Mouse (Mus musculus) neutrophil, adult 5-6 weeks (primary cell): Measurements from ENCODE around the gene Snx9. TPM values are rescaled to one million over a fixed set of nuclear protein-coding genes. Genes with fewer than 3 reads are reported as not detected.

Experiments used
- ATAC-seq: fragments of 151-379, 151-347 bp; 2 replicates; pipeline ENCODE4 v1.8.0; 2017; ENCODE audit warnings: mild to moderate bottlenecking, moderate TSS enrichment; ENCODE audit not compliant: insufficient number of reproducible peaks, poor library complexity, low FRiP score, severe bottlenecking; ENCODE audit errors: extremely low read depth
- total RNA-seq: library from RNA; stranded (forward); fragments of 200-1000 nt; gene quantifications from 2 replicates; pipeline ENCODE4 v1.2.3, GENCODE M21; 2017

The Snx9 gene
- total RNA-seq, 1 experiment from 2014 or later: 73.9 TPM

DNA sequence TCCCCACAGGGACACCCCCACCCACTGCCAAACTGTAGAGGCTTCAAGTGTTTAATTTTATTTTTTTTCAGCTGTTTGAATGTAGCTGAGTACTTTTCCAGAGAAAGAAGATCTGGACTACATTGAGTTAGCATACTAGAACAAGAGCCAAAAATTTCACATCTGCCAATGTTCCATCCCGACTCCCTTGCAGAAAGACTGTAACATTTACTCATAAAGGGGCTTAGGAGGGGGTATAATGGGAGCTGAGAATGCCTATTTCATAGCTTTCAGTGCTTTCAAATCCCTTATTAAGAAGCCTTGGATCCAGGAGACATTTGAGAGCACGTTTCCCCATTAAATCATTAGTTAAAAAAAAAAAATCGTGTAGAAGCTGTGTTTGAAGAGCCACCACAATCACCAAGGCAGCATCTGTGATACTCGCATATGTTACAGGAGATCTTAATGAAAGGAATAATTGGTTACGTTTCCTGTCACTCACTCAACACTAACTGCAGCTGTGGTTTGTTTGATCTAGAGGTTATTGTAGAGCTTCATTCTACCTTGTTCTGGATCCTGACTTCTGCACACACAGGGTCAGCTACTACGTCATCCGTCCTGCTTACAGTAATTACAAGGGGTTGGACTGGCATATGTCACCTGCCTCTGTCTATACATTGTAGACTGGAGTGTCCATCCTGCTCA is 35.8 kb upstream of the Snx9 start:
- no peak; the same call in 1 of the 2 replicates for ATAC-seq

DNA sequence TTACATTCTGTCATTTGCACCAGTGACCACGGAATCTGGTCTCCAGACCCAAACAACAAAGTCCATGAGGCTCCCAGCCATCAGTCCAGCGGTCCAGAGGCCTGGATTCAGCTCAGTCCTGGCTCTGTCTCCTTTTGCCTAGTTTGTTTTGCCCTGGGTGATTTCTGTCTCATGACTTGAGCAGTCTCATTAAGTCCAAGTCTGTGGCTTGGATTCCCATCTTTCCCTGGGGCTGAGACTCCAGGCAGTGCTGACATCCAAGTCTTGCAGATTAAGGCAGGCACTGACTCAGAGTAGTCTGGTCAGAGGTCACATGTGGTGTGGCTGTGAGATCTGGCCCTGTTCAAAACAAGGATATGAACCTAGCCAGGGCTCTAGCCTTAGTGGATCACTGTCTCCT is 35.2 kb upstream of the Snx9 start:
- no peak for ATAC-seq

DNA sequence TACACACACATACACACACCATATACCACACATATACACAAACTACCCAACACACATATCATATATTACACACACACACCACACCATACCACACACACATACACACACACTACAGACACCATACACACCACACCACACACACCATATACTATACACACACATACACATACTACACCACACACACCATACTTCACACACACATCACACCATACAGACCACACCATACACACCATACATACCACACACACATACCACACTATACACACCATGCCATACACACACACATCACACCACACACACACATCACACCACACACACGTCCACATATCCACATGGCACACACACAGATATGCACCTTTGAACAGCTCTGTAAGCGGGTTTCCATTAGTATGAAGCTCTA is 34.3 kb upstream of the Snx9 start:
- ATAC-seq: no peak

DNA sequence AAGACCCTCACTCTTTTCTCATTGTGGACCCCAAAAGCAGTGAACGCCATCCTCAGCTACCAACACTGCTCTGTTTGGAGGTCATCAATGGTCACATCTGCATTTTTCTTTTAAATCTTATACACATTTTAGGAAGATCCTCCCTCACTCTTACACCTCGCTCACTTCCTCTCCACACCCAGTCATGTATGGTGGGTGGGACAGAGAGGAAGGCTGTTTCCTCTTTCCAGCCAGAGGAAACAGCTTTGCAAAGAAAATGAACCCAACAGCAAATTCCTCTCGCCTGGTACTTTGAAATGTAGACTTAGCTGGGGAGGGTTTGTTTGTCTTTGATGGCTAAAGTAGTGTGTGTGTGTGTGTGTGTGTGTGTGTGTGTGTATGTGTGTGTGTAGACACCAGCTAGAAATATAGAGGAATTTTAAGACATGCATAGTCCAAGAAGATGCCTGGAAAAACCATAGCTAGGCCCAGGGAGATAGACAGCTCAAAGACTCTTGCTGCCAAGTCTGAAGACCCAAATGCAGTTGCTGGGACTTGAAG is 33.2 kb upstream of the Snx9 start:
- peak; percentile 40; the same call in 1 of the 2 replicates for ATAC-seq

DNA sequence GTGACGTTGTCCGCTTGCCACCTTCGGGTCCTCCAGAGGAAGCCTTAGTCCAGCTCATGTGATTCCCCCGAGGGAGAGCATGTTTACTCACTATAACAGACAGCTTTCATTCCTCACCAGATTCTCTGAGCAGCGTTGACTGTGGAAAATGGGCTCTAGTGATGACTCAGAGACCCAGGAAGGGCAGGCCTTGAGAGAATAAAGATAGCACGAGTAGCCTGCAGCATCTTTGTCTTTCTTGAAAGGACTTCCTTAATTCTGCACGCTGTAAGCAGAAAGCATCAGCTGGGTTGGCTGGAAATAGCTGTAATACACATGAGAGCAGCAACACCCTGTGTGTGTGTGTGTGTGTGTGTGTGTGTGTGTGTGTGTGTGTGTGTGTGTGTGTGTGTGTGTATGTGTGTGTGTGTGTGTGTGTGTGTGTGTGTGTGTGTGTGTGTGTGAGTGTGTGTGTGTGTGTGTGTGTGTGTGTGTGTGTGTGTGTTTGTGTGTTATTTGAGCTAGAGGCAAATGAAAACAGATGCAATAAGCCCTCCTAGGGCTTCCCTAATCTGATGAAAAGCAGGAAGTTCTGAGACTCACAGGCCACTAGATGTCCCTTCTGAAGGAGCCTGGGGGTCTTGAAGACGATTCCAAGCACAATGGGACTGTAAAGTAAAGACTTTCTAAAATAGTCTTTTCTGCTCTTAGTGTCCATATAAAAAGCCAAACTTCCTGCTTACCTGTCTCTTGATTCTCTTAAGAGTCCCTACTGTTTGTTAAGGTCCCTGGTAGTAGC is 27.1 kb upstream of the Snx9 start:
- peak; percentile 74; the same call in 1 of the 2 replicates for ATAC-seq

DNA sequence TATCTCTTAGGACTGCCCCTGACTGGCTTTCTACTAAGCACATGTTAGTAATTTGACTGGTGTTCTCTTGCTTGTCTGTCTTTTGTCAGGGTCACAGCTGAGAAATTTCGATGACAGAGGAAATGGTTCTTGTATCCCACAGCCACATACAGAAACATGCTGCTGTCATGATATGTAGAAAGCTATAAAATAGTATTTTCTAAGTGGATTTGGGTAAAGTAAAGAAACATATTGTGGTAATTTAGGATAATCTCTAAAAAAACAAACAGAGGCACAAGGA is 26.5 kb upstream of the Snx9 start:
- ATAC-seq: 0 out of 2 replicates have a peak, but pooled peaks have one; percentile 22

DNA sequence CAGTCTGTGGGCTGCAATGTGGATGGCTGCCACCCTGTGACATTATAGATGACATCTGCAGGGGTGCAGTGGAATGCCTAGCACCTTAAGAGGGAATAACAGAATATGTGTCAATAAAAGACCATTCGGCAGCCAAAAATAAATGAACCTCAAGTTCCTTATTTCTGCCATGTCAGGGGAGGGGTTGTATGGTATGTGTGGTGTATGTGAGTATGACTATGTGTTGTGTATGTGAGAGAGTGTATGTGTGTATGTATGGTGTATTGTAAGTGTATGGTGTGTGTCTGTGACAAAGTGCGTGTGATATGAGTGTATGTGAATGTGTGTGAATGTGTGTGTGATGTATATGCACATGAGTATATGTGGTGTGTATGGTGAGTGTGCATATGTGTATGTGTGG is 23.3 kb upstream of the Snx9 start:
- no peak for ATAC-seq

DNA sequence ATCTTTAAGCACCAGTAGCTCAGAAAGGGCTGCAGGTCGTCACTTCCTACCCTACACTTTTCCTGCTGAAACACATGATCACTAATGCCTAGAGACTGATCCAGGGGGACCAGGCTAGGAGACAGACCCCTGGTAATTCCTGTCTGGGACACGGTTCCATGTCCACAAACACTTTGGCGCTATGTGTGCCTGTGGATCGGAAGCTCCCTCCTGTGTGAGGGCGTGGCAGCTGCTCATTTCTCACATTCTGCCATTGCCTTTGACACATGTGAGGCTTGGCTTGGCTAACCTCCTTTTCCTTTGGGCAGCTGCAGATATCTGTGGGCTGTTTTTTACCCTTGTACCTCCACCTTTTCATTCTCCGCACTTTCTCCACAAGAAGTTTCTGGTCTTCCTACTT is 22.0 kb upstream of the Snx9 start:
- ATAC-seq: no peak

DNA sequence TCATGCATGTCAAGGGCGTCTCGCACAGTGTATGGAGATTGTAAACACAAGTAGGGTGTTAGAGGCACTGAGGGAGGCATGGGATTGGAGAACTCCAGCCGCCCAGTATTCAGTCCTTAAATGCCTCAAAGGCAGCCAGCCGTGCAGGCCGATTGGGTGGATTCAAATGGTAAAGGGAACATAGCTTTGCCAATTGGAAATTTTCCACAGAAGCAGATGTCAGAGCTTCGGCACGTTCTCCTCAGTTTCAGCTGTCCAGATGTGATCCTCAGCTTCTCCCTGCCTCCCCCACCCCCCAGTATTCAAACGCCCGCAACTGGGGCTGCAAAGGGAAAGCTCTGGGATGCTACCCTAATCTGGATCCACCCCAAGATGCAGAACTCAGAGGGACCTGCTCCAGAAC is 21.3 kb upstream of the Snx9 start:
- no peak for ATAC-seq

DNA sequence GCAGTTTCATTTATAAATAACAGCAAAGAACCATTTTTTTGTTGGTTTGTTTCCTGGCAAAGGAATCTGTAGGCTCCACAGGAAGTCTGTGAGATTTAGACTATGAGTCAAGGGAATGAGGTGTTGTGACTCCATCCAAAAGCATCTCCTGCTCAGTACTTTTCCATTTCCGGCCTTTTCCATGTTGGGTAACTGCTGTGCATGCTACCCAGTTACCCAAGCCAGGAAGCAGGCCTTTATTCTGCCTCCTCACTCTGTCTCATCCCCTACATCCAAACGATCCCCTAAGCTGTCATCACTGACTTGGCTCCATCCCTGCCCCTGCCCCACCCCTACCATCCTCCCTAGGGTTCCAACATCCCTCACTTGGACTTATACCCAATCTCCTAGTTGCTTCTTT is 18.6 kb upstream of the Snx9 start:
- ATAC-seq: no peak

DNA sequence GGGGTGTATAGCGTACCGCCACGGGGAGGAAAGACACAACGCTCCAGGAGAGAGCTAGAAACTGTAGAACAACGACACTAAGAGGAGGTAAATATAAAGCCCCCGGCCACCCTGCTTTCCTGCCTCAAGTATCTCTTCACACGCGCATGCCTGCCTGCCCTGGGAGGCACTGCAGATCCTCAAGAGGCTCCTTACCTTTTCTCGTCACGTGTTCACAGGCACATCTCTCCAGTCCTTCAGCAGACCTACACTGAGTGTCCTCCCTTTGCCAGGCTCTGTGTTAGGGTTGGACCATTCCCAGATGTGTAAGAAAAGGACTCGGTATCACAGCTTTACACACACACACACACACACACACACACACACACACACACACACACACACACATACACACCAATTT is 18.1 kb upstream of the Snx9 start:
- no peak for ATAC-seq

DNA sequence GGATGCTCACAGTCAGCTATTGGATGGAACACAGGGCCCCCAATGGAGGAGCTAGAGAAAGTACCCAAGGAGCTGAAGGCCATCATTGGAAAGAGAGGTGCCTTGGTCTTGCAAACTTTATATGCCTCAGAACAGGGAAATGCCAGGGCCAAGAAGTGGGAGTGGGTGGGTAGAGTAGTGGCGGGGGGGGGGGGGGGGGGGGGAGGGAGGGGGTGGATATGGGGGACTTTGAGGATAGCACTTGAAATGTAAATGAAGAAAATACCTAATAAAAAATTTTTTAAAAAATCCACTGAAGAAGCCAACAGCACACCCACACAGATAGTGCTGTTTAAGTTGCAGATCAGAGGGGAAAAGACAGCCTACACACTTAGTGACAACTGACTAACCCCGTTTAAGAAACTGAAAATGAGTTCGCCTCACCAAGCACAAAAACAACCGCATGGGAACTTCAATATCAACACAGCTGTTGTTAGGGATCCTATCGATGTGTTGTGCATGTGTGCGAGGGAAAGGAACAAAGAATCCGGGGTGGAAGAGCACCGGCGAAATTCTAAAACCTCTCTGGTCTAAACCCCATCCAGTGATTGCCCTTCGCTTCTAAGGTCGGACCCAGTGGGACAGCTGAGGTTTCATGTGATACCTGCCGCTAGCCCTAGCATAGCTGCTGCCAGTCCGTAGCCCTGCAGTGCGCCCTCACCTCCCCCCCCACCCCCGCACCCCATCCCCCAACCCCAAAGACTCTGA is 13.1 kb upstream of the Snx9 start:
- peak; percentile 53; the same call in 1 of the 2 replicates for ATAC-seq

DNA sequence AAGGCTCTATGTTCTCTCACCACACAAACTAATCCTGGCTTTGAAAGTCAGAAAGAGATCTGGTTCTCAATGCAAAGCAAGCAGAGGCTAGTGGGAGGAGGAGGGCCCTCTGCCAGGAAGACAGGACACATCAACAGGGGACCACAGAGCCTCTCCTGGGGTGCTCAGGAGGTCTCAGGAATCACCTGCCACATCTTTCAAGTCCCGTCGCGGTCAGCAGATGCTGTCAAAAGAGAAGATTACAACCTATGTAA is 12.6 kb upstream of the Snx9 start:
- 0 out of 2 replicates have a peak, but pooled peaks have one; percentile 4 for ATAC-seq

DNA sequence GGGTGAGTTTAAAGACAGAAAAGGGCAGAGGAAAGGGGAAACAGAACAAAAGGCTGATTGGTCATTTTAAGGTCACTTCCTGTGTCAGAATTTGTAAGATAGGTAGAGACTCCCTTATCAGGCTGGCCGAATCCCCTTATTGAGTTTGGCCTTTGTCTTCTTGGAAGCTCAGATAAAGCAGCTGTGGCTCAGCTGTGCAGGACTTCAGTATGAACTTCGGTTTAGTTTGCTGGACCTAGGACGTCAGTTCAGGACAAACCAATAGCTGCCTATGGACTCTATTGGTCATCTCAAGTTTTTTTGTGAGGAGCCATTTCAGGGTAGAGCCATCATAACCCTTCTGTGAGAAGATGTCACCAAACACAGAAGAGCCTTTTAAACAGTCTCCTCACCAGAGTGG is 12.2 kb upstream of the Snx9 start:
- no peak for ATAC-seq

DNA sequence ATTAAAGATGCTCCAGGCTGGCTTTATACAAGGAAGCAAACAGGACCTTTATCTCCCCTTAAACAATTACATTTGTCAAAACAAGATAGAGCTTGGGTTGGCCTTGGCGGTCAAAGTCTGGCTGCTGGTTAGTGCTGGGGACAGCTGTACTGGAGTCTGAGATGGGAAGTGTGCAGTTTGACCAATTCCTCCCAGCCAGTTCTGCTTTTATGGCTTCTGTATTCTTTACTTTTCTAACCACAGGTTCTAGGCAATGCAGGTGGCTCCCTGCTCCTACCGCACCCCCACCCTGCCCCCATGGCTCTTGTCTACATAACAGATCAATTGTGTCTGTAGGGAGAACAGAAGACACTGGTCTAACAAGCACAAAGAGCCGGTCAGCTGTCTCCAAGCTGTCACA is 11.2 kb upstream of the Snx9 start:
- ATAC-seq: peak; percentile 64

DNA sequence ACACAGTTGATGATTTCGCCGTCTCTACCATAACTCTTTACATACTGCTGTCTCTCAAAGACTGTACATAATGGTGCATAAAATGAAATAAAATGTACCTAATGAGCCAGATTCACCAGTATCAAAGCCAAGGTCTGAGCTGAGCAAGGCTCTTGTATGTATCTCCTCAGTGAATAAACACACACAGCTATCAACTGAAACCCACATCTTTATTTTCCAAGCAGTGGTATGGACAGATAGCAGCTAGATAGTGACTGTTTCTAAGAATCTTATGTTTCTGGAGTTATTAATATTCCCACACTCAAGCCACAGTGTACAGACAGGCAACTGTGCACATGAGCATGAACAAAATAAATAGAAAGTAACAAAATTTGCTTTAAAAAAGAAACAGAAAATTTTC is 10.7 kb upstream of the Snx9 start:
- no peak for ATAC-seq

DNA sequence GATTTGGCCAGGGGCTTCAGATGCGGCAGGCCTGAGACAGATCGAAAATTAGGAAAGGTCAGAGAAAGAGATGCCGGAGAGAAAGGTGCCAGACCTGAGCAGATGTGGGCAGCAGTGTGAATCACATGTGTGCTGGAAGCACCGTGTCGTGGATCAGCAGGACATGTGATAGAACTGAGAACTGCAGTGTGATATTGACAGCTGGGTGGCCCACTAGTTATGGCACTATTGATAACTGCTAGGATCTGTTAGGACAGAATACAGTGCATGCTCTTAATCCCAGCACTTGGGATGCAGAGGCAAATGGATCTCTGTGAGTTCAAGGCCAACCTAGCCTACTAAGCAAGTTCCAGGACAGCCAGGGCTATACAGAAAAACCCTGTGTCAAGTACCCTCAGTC is 10.3 kb upstream of the Snx9 start:
- no peak for ATAC-seq

DNA sequence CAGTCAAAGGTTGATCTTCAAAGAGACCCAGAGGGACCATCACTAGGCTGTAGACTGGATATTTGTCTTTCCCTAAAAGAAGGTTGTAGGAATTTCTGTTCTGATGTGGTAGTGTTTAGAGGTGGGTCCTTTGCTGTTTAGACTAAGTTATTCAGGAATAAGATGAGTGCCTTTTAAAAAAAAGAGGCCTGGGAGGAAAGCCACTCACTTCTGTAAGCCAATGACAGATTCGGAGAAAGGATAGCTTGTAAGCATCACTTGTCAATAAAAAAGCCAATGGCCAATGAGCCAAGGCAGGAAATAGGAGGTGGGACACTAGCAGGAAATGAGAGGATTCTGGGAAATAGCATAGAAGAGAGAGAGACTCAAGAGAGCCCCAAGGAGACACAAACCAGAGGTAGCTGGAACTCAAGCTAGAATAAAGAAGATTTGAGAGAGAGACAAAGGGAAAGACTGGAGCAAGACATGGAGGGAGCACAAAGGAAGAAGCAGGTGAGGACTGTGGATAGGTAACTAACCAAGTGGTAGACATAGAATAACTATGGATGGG is 9.8 kb upstream of the Snx9 start:
- ATAC-seq: no peak

DNA sequence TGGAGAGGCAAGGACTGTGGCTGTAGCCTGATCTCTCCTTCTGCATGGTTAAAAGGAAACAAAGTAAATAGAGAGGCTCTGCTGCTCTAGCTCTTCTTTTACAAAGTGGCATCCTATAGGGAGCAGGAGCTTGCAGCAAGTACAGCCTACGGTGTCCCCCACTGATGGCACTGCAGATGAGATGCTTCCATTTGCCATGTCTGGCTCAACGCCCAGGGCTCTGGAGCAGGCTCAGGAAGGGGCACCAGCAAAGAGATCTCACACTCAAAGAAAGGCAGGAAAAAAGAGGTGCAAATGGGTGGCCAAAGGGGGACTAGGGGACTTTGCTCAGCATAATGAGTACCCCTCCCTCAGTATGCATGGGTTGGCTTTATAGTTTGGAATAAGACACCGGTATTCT is 7.0 kb upstream of the Snx9 start:
- no peak for ATAC-seq

DNA sequence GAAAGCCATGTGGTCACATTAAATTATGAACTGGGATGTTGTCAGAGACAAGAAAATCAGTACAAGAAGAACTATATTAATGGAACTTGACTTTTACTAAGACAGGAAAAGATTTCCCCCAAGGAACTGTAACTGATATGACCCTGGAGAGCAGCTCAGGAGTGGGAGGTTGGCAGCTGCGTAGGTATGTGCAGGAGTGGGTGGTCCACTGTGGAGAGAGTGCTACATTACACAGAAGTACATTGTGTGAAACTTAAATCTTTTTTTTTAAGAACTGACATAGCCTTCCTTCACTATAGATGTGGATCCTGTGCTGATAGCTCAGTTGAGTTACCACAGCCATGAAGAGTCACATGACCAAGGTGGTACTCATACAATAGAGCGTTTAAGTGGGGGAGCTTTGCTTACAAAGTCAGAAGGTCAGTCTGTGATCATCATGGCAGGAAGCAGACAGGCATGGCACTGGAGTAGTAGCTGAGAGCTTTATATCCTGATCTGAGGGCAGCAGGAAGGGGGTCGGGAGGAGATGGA is 6.3 kb upstream of the Snx9 start:
- ATAC-seq: no peak
